Mouse (Mus musculus): ENCODE results near the gene Adh6a.

DNA sequence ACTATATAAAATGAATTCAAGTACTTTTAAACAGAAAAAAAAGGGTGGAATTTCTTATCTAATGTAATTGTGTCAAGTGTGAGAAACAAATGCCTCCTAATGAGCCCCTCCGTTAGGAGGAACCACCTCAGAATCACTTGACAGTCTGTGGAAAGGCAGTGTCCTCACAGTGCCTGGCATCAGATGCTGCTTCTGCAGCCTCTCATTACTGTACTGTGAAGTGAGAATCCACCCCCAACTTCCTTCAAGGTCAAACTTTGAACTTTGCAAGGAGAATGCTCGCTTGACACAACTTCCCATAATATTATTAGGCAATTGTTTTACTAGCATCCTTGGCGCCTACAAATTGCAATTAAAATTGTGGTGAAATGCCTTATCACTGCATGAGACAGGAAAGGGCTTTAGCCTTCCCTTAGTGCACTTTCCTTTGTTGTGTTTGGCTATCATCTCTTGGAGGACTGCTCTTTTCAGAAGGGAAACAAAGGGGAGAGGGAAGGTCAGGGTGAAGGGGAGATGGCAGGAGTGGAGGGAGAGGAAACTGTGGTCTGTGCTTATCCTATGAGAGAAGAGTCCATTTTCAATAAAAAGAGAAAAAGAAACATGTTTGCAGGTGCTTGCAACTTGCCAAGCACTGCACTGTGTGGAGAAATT is 23.1 kb downstream of the Adh6a start:
- TF ChIP-seq CTCF (IDR thresholded peaks at IDR 0.05): no peak
- TF ChIP-seq EP300 (IDR thresholded peaks at IDR 0.05): no peak
